Mouse (Mus musculus) liver, embryonic 14.5 days (tissue): ENCODE data around the gene Lrrc7.

ENCODE experiments used
- CTCF ChIP-seq: IDR thresholded peaks from 2 replicates; pipeline ENCODE4 v1.5.1; 2016; ENCODE audit warnings: antibody characterized with exemption, low read depth, control low read depth
- EP300 ChIP-seq: IDR thresholded peaks from 2 replicates; pipeline ENCODE4 v1.6.1; 2016; ENCODE audit warnings: antibody characterized with exemption, low read depth

DNA sequence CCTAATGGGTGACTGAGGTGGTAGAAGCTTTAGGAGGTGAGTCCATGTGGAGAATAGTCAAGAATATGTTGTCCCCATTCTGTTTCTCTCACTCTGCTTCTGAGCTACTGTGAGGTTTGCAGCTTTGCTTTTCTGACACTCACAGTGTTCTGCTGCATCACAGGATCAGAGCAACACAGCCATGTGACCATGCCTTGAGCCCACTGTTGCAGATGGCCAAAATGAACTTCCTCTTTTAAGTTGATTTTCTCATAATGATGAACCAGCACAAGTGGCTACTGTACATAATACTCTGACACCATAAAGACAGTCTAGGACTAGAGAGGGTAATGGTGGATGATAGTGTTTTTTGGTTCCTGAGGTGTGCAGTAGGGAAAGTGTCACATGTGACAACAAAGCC is 366.6 kb downstream of the Lrrc7 start:
- TF ChIP-seq CTCF (no peak), EP300 (no peak)
